Mouse (Mus musculus) C3H10T1/2 (cell line): ENCODE results near the gene Btf3l4. TPM values are rescaled to one million over a fixed set of nuclear protein-coding genes. Genes with fewer than 3 reads are reported as not detected.

Source experiments
- polyA plus RNA-seq, 2 experiments: library from polyadenylated mRNA; unstranded; fragments of >200 nt; fragmentation: generic; extraction: Trizol; gene quantifications; one replicate each; pipeline ENCODE4 v1.2.1; 2012; ENCODE audit warnings: missing spikeins in 2 of 2

The Btf3l4 gene
- polyA plus RNA-seq = 10 to 100 TPM in 1 of 2 experiments, 1 to 10 TPM in 1; 5.4 to 34.6 TPM

GRCm38 (mm10) chr4:108832916-108833827 is at the start of gene Btf3l4:
TSS of gene Btf3l4 (minus strand) at chr4:108833614.

GRCm38 (mm10) chr4:108878963-108879822 is 45.8 kb upstream of the Btf3l4 start, which contains the start of gene Rab3b:
TSS of gene Rab3b (plus strand) at chr4:108879063.

GRCm38 (mm10) chr4:108848505-108848848 is 15.1 kb upstream of the Btf3l4 start, which contains the start of gene A730015C16Rik:
TSS of gene A730015C16Rik (minus strand) at chr4:108848619.

GRCm38 (mm10) chr4:108847715-108848504 is 14.5 kb upstream of the Btf3l4 start, which contains the start of gene Kti12:
TSS of gene Kti12 (plus strand) at chr4:108847785.

GRCm38 (mm10) chr4:108834115-108834970 is 929 bp upstream of the Btf3l4 start, which contains the start of gene Txndc12:
TSS of gene Txndc12 (plus strand) at chr4:108834601.

GRCm38 (mm10) chr4:108780057-108780863 is 53.2 kb downstream of the Btf3l4 start, which contains the start of gene Zfyve9:
TSS of gene Zfyve9 (minus strand) at chr4:108780798.

Other genes with a start within 250 kb of the Btf3l4 start
- 10 to 100 TPM; 17.8 to 26.4 TPM for gene Cc2d1b, start 213.7 kb downstream of the Btf3l4 start, polyA plus RNA-seq
- under 1 TPM; 0.01 to 0.07 TPM for gene 3110021N24Rik, start 114.0 kb downstream of the Btf3l4 start, polyA plus RNA-seq
- 1 to 10 TPM in 1 of 2 experiments, under 1 TPM in 1; 0.50 to 7.1 TPM for gene Zfyve9, start 52.8 kb downstream of the Btf3l4 start, polyA plus RNA-seq
- gene Txndc12, start 987 bp upstream of the Btf3l4 start, polyA plus RNA-seq = 100 to 1,000 TPM in 1 of 2 experiments, 10 to 100 TPM in 1; 18.8 to 108 TPM
- 10 to 100 TPM; 14.7 to 20.0 TPM for gene Kti12, start 14.2 kb upstream of the Btf3l4 start, polyA plus RNA-seq
- under 1 TPM; 0.05 to 0.15 TPM for gene A730015C16Rik, start 15.0 kb upstream of the Btf3l4 start, polyA plus RNA-seq
- under 1 TPM in 1 of 2 experiments, not detected in 1; 0.13 TPM for gene Rab3b, start 45.4 kb upstream of the Btf3l4 start, polyA plus RNA-seq
- gene Nrd1, start 167.0 kb upstream of the Btf3l4 start, polyA plus RNA-seq = 10 to 100 TPM in 1 of 2 experiments, 1 to 10 TPM in 1; 5.9 to 35.4 TPM